Mouse (Mus musculus) neural tube, embryonic 15.5 days (tissue): Measurements from ENCODE around the gene Otulinl. TPM values are rescaled to one million over a fixed set of nuclear protein-coding genes. Genes with fewer than 3 reads are reported as not detected.

Source experiments
- ATAC-seq: fragments of 200-750 bp; cut with Nextera tagmentation; 2 replicates; pipeline ENCODE4 v1.8.0; 2017; ENCODE audit warnings: mild to moderate bottlenecking, moderate TSS enrichment, moderate library complexity; ENCODE audit not compliant: low FRiP score
- H3K27ac ChIP-seq: fragments of 300-500 bp; sonication (generic); replicated peaks from 2 replicates; pipeline ENCODE4 v1.5.1; 2015; ENCODE audit warnings: mild to moderate bottlenecking, inconsistent platforms
- H3K27me3 ChIP-seq: fragments of 300-500 bp; sonication (generic); replicated peaks from 2 replicates; pipeline ENCODE4 v1.6.1; 2015; ENCODE audit warnings: inconsistent platforms
- H3K36me3 ChIP-seq: fragments of 300-500 bp; sonication (generic); 2 replicates; pipeline ENCODE4 v1.6.1; 2015; ENCODE audit warnings: inconsistent platforms
- H3K4me1 ChIP-seq: fragments of 300-500 bp; sonication (generic); 2 replicates; pipeline ENCODE4 v1.6.1; 2015; ENCODE audit warnings: inconsistent platforms
- H3K4me2 ChIP-seq: fragments of 300-500 bp; sonication (generic); 2 replicates; pipeline ENCODE4 v1.6.1; 2015; ENCODE audit warnings: inconsistent platforms, mild to moderate bottlenecking, moderate library complexity
- H3K4me3 ChIP-seq: fragments of 300-500 bp; sonication (generic); replicated peaks from 2 replicates; pipeline ENCODE4 v1.5.1; 2015; ENCODE audit warnings: mild to moderate bottlenecking, inconsistent platforms
- H3K9ac ChIP-seq: fragments of 300-500 bp; sonication (generic); replicated peaks from 2 replicates; pipeline ENCODE4 v1.6.1; 2015; ENCODE audit warnings: mild to moderate bottlenecking, inconsistent platforms
- H3K9me3 ChIP-seq: fragments of 300-500 bp; sonication (generic); replicated peaks from 2 replicates; pipeline ENCODE4 v1.6.1; 2016; ENCODE audit warnings: inconsistent platforms
- WGBS: fragments of 180-500 bp; shearing (Covaris S2); methylation state at CpG from one replicate; pipeline ENCODE4 v1.1.7; 2015; ENCODE audit warnings: mixed read lengths; 5-methylcytosine and 5-hydroxymethylcytosine counted together
- polyA plus RNA-seq: library from polyadenylated mRNA; unstranded; fragments of >200 nt; fragmentation: Nextera tagmentation; extraction: Ambion mirVana; gene quantifications from 2 replicates; pipeline ENCODE4 v1.2.1, GENCODE M21; 2015

Gene Otulinl
- polyA plus RNA-seq, 1 experiment from 2014 or later = 16.2 TPM

GRCm38 (mm10) chr15:27702972-27703313 is 21.6 kb upstream of the Otulinl start:
- no peaks in the 10 kb centered on the region for H3K27me3 ChIP-seq
- ATAC-seq = no peak
- H3K9me3 ChIP-seq = no peaks in the 10 kb centered on the region
- no peak overlapping the region for H3K4me3 ChIP-seq
- H3K27ac ChIP-seq = peak overlapping the region; percentile 37; the same call in 1 of the 2 replicates
- 0 out of 2 replicates have a peak overlapping the region, but pooled peaks have one; percentile 3 for H3K4me2 ChIP-seq
- 25% methylated on average over 1 of the region's 1 CpGs for WGBS
- peaks cover 17% of the 10 kb centered on the region for H3K4me1 ChIP-seq
- H3K36me3 ChIP-seq = no peaks in the 10 kb centered on the region
- H3K9ac ChIP-seq = no peak overlapping the region

- WGBS = 41% methylated on average over 11 of the region's 11 CpGs
- H3K36me3 ChIP-seq = no peaks in the 10 kb centered on the region
- ATAC-seq = peak; percentile 41
- peak overlapping the region; percentile 37; the same call in 1 of the 2 replicates for H3K27ac ChIP-seq
- no peak overlapping the region for H3K4me3 ChIP-seq
- no peaks in the 10 kb centered on the region for H3K27me3 ChIP-seq
- no peaks in the 10 kb centered on the region for H3K9me3 ChIP-seq
- 0 out of 2 replicates have a peak overlapping the region, but pooled peaks have one; percentile 3 for H3K4me2 ChIP-seq
- no peak overlapping the region for H3K9ac ChIP-seq
- peaks cover 17% of the 10 kb centered on the region for H3K4me1 ChIP-seq
These were observed 20.9 kb upstream of the Otulinl start for GRCm38 (mm10) chr15:27702031-27702971.

GRCm38 (mm10) chr15:27697632-27698031 is 16.3 kb upstream of the Otulinl start:
- Histone ChIP-seq H3K27ac (no peak overlapping the region), H3K9me3 (no peaks in the 10 kb centered on the region), H3K4me3 (no peak overlapping the region), H3K27me3 (no peaks in the 10 kb centered on the region), H3K36me3 (no peaks in the 10 kb centered on the region), H3K4me1 (peaks cover 9% of the 10 kb centered on the region), H3K9ac (no peak overlapping the region), H3K4me2 (no peak overlapping the region)
- no peak for ATAC-seq
- 90% methylated on average over 5 of the region's 5 CpGs for WGBS

GRCm38 (mm10) chr15:27693235-27693634 is 11.9 kb upstream of the Otulinl start:
- WGBS = 93% methylated on average over 10 of the region's 10 CpGs
- H3K9me3 ChIP-seq = no peaks in the 10 kb centered on the region
- no peaks in the 10 kb centered on the region for H3K27me3 ChIP-seq
- no peaks in the 10 kb centered on the region for H3K36me3 ChIP-seq
- no peaks in the 10 kb centered on the region for H3K4me1 ChIP-seq
- H3K4me2 ChIP-seq = no peak overlapping the region
- no peak overlapping the region for H3K27ac ChIP-seq
- no peak for ATAC-seq
- no peak overlapping the region for H3K9ac ChIP-seq
- no peak overlapping the region for H3K4me3 ChIP-seq

GRCm38 (mm10) chr15:27692161-27692560 is 10.8 kb upstream of the Otulinl start:
- ATAC-seq = no peak
- 80% methylated on average over 7 of the region's 7 CpGs for WGBS
- Histone ChIP-seq H3K9ac (no peak overlapping the region), H3K4me3 (no peak overlapping the region), H3K36me3 (no peaks in the 10 kb centered on the region), H3K4me1 (no peaks in the 10 kb centered on the region), H3K9me3 (no peaks in the 10 kb centered on the region), H3K27ac (no peak overlapping the region), H3K4me2 (no peak overlapping the region), H3K27me3 (no peaks in the 10 kb centered on the region)

GRCm38 (mm10) chr15:27691213-27691612 is 9.8 kb upstream of the Otulinl start:
- Histone ChIP-seq H3K9me3 (no peaks in the 10 kb centered on the region), H3K4me3 (no peak overlapping the region), H3K27ac (no peak overlapping the region), H3K27me3 (no peaks in the 10 kb centered on the region), H3K4me1 (no peaks in the 10 kb centered on the region), H3K4me2 (no peak overlapping the region), H3K9ac (no peak overlapping the region), H3K36me3 (no peaks in the 10 kb centered on the region)
- no peak for ATAC-seq
- 86% methylated on average over 7 of the region's 7 CpGs for WGBS

GRCm38 (mm10) chr15:27688041-27688651 is 6.8 kb upstream of the Otulinl start:
- ATAC-seq = no peak
- no peak overlapping the region for H3K27ac ChIP-seq
- H3K36me3 ChIP-seq = no peaks in the 10 kb centered on the region
- H3K27me3 ChIP-seq = no peaks in the 10 kb centered on the region
- no peak overlapping the region for H3K4me2 ChIP-seq
- H3K9me3 ChIP-seq = no peaks in the 10 kb centered on the region
- no peak overlapping the region for H3K9ac ChIP-seq
- H3K4me1 ChIP-seq = no peaks in the 10 kb centered on the region
- no peak overlapping the region for H3K4me3 ChIP-seq
- whole genome bisulfite sequencing = 72% methylated on average over 9 of the region's 9 CpGs

GRCm38 (mm10) chr15:27684813-27685212 is 3.4 kb upstream of the Otulinl start:
- H3K4me2 ChIP-seq = no peak overlapping the region
- H3K4me1 ChIP-seq = peaks cover 10% of the 10 kb centered on the region
- no peak overlapping the region for H3K4me3 ChIP-seq
- H3K27ac ChIP-seq = no peak overlapping the region
- no peak overlapping the region for H3K9ac ChIP-seq
- H3K27me3 ChIP-seq = no peaks in the 10 kb centered on the region
- no peaks in the 10 kb centered on the region for H3K9me3 ChIP-seq
- no peak for ATAC-seq
- 92% methylated on average over 7 of the region's 7 CpGs for WGBS
- no peaks in the 10 kb centered on the region for H3K36me3 ChIP-seq

- Histone ChIP-seq H3K36me3 (no peaks in the 10 kb centered on the region), H3K9ac (no peak overlapping the region), H3K9me3 (no peaks in the 10 kb centered on the region), H3K27me3 (no peaks in the 10 kb centered on the region), H3K4me3 (no peak overlapping the region), H3K27ac (no peak overlapping the region), H3K4me1 (peaks cover 13% of the 10 kb centered on the region), H3K4me2 (no peak overlapping the region)
- 87% methylated on average over 1 of the region's 1 CpGs for WGBS
- no peak for ATAC-seq
These were observed 1.8 kb upstream of the Otulinl start for GRCm38 (mm10) chr15:27683206-27683605.

- no peaks in the 10 kb centered on the region for H3K27me3 ChIP-seq
- WGBS = 33% methylated on average over 9 of the region's 9 CpGs
- no peaks in the 10 kb centered on the region for H3K9me3 ChIP-seq
- no peak overlapping the region for H3K4me3 ChIP-seq
- no peak for ATAC-seq
- H3K4me2 ChIP-seq = no peak overlapping the region
- no peak overlapping the region for H3K27ac ChIP-seq
- peaks cover 13% of the 10 kb centered on the region for H3K4me1 ChIP-seq
- H3K36me3 ChIP-seq = no peaks in the 10 kb centered on the region
- no peak overlapping the region for H3K9ac ChIP-seq
These were observed 1.2 kb upstream of the Otulinl start for GRCm38 (mm10) chr15:27682619-27683018.

- 1% methylated on average over 27 of the region's 28 CpGs for WGBS
- H3K4me2 ChIP-seq = peak overlapping the region; percentile 94
- H3K36me3 ChIP-seq = no peaks in the 10 kb centered on the region
- peak overlapping the region; percentile 68; the same call in 1 of the 2 replicates for H3K27ac ChIP-seq
- peaks cover 21% of the 10 kb centered on the region for H3K4me1 ChIP-seq
- H3K9me3 ChIP-seq = no peaks in the 10 kb centered on the region
- peak; percentile 83 for ATAC-seq
- H3K4me3 ChIP-seq = peak overlapping the region; percentile 71
- no peaks in the 10 kb centered on the region for H3K27me3 ChIP-seq
- peak overlapping the region; percentile 69 for H3K9ac ChIP-seq
These were observed 382 bp downstream of the Otulinl start for GRCm38 (mm10) chr15:27680997-27681396.

- no peak overlapping the region for H3K9ac ChIP-seq
- H3K36me3 ChIP-seq = no peaks in the 10 kb centered on the region
- H3K27ac ChIP-seq = no peak overlapping the region
- 81% methylated on average over 9 of the region's 9 CpGs for WGBS
- ATAC-seq = no peak
- no peak overlapping the region for H3K4me3 ChIP-seq
- no peaks in the 10 kb centered on the region for H3K9me3 ChIP-seq
- no peaks in the 10 kb centered on the region for H3K27me3 ChIP-seq
- no peak overlapping the region for H3K4me2 ChIP-seq
- peaks cover 22% of the 10 kb centered on the region for H3K4me1 ChIP-seq
These were observed 2.9 kb downstream of the Otulinl start for GRCm38 (mm10) chr15:27678511-27678910.
